Mouse (Mus musculus) testis, adult 2 months (tissue): ENCODE data around the gene Chmp6.

ENCODE experiments used
- CTCF ChIP-seq: fragments of 200-500 bp; IDR thresholded peaks from 2 replicates; pipeline ENCODE4 v1.5.1; 2012; ENCODE audit warnings: low read depth, mild to moderate bottlenecking, inconsistent platforms, low read length, moderate library complexity; ENCODE audit not compliant: control insufficient read depth, insufficient read depth, insufficient replicate concordance
- POLR2A ChIP-seq: fragments of 200-500 bp; IDR thresholded peaks from 2 replicates; pipeline ENCODE4 v1.6.1; 2012; ENCODE audit warnings: low read depth, mild to moderate bottlenecking, inconsistent platforms, low read length, moderate library complexity; ENCODE audit not compliant: control insufficient read depth

DNA sequence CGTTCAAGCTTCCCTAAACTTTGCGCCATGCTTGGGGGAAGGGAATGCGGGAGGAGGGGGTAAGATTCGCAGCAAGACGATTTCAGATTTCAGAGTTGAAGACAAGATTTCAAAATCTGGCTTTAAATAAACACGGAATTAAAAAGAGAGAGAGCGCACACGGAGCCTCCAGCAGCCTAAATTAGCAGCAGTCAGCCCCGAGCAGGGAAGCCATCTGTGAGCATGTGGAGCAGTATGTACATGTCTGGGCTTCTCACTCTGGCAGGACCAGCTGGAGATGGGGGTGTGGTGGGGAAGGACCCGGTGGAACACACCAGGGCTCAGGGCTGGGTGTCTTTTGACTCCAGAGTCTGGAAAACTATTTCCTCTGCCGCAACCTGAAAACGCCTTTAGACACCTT, 24.0 kb downstream of the Chmp6 start:
- TF ChIP-seq POLR2A (no peak), CTCF (no peak)
